Mouse (Mus musculus): ENCODE results near the gene Mrpl52. TPM values are rescaled to one million over a fixed set of nuclear protein-coding genes. Genes with fewer than 3 reads are reported as not detected.

Mrpl52 gene
- total and polyA plus RNA-seq, 3 experiments, result 469 to 473 TPM; not detected in 1

DNA sequence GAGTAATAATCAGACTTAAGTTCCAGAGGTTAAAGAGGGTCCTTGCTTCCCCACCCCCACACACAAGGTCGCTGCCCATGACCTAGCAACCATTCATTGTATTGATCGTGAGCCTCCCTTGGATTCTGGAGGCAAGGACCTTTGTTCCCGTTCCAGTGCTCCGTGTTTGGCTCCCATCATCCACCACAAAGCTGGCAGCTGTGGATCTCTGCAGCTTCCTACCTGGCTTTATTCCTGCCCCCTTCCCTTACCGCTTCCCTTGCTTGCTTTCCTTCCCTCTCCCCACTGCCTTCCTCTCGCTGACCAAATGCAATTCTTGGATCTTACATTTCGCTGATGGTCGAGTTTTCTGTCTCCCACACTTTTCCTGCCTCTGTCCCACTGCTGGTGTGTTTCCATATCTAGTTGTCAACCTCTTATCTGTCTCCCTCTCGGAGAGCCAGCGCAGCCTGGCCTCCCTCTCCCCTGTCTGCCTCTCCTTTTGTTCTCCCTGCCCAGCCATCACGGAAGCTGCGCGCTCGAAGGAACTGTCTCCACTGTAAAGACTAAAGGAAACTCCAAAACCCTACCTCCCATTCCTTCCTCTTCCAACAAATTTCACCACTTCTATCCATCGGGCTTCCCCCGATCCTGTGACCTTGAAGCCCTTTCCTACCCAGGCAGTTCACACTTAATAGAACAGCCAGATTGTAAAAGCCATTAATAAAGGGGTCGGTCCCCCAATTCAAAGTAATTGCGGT is 3.9 kb downstream of the Mrpl52 start:
- Histone ChIP-seq H3K9ac (ENCODE audit: control insufficient read depth, low read depth, low read length, poor library complexity, severe bottlenecking) (peak overlapping the region; percentile 86), H3K4me1 (ENCODE audit: control insufficient read depth in 1 of 2, insufficient read depth in 2 of 2, low read length in 2 of 2) (peaks cover 0 to 25% of the 10 kb centered on the region in 2 experiments; a peak in 2 of 4 replicates), H3K27me3 (ENCODE audit: control insufficient read depth in 1 of 2, insufficient read depth in 2 of 2, low read length in 2 of 2) (no peaks in the 10 kb centered on the region)

GRCm38 (mm10) chr14:54431334-54432077 is 4.8 kb downstream of the Mrpl52 start, which contains the start of gene Mmp14:
Gene Mmp14, plus strand, starts transcription at chr14:54431612.
- H3K27me3 ChIP-seq (ENCODE audit: control insufficient read depth in 1 of 2, insufficient read depth in 2 of 2, low read length in 2 of 2), result no peaks in the 10 kb centered on the region
- H3K4me1 ChIP-seq (ENCODE audit: control insufficient read depth in 1 of 2, insufficient read depth in 2 of 2, low read length in 2 of 2), result peaks cover 0 to 22% of the 10 kb centered on the region in 2 experiments; a peak in 2 of 4 replicates
- DNase-seq (ENCODE audit: low read depth, low spot score), result peak; percentile 83
- H3K27ac ChIP-seq (ENCODE audit: control insufficient read depth, low read depth, low read length), result peak within 1 kb of the TSS; percentile 81
- H3K9ac ChIP-seq (ENCODE audit: control insufficient read depth, low read depth, low read length, poor library complexity, severe bottlenecking), result peak within 1 kb of the TSS; percentile 86
- peaks cover 0 to 24% of the 10 kb centered on the region in 2 experiments; a peak in 2 of 4 replicates for H3K36me3 ChIP-seq (ENCODE audit: control insufficient read depth in 1 of 2, insufficient read depth in 2 of 2, low read length in 2 of 2)
- no peaks in the 10 kb centered on the region for H3K9me3 ChIP-seq (replicated peaks; ENCODE audit: insufficient read depth, low read length)
- peaks cover 36% of the 10 kb centered on the region for H3K79me2 ChIP-seq (ENCODE audit: control insufficient read depth, insufficient read depth, low read length, poor library complexity)
- H3K4me3 ChIP-seq (ENCODE audit: control insufficient read depth in 1 of 2, insufficient read depth in 1 of 2, low read depth in 2 of 2, low read length in 2 of 2), result peak within 1 kb of the TSS; percentile 71 to 80
- TF ChIP-seq MYC (IDR thresholded peaks at IDR 0.05; ENCODE audit: low read depth, low read length) (no peak), UBTF (IDR thresholded peaks at IDR 0.05; ENCODE audit: borderline replicate concordance, insufficient read depth, low read depth, low read length) (no peak), BHLHE40 (IDR thresholded peaks at IDR 0.05; ENCODE audit: borderline replicate concordance, low read depth, low read length) (no peak), USF2 (IDR thresholded peaks at IDR 0.05; ENCODE audit: borderline replicate concordance in 1 of 2, insufficient read depth in 1 of 2, low read depth in 1 of 2, low read length in 2 of 2) (no peak), ETS1 (IDR thresholded peaks at IDR 0.05; ENCODE audit: low read depth, low read length) (no peak), GATA1 (IDR thresholded peaks at IDR 0.05; ENCODE audit: low read depth, low read length) (no peak), CHD1 (IDR thresholded peaks at IDR 0.05; ENCODE audit: low read depth, low read length) (0 out of 2 replicates have a peak, but pooled peaks have one; percentile 45), NELFE (IDR thresholded peaks at IDR 0.05; ENCODE audit: low read depth, low read length) (peak; percentile 56; the same call in 1 of the 2 replicates), HCFC1 (IDR thresholded peaks at IDR 0.05; ENCODE audit: low read depth, low read length) (no peak), POLR2AphosphoS5 (IDR thresholded peaks at IDR 0.05; ENCODE audit: borderline replicate concordance, low read depth, low read length) (no peak), ZKSCAN1 (IDR thresholded peaks at IDR 0.05; ENCODE audit: low read depth, low read length) (no peak), CHD2 (IDR thresholded peaks at IDR 0.05; ENCODE audit: low read length) (no peak)

More for the DNA sequence above, 3.9 kb downstream of the Mrpl52 start:
- peak; percentile 65 for DNase-seq (ENCODE audit: low read depth, low spot score)
- Histone ChIP-seq H3K36me3 (ENCODE audit: control insufficient read depth in 1 of 2, insufficient read depth in 2 of 2, low read length in 2 of 2) (peaks cover 0 to 29% of the 10 kb centered on the region in 2 experiments; a peak in 2 of 4 replicates), H3K79me2 (ENCODE audit: control insufficient read depth, insufficient read depth, low read length, poor library complexity) (peaks cover 37% of the 10 kb centered on the region), H3K4me3 (ENCODE audit: control insufficient read depth in 1 of 2, insufficient read depth in 1 of 2, low read depth in 2 of 2, low read length in 2 of 2) (peak overlapping the region; percentile 71 to 80), H3K9me3 (replicated peaks; ENCODE audit: insufficient read depth, low read length) (no peaks in the 10 kb centered on the region), H3K27ac (ENCODE audit: control insufficient read depth, low read depth, low read length) (peak overlapping the region; percentile 81)
- TF ChIP-seq MYB (IDR thresholded peaks at IDR 0.05; ENCODE audit: low read depth, low read length) (no peak), EP300 (IDR thresholded peaks at IDR 0.05; ENCODE audit: low read depth in 1 of 2, low read length in 2 of 2) (peak; percentile 24 to 33; a peak in 3 of 4 replicates), GATA1 (IDR thresholded peaks at IDR 0.05; ENCODE audit: low read depth, low read length) (peak; percentile 66), ELF1 (IDR thresholded peaks at IDR 0.05; ENCODE audit: low read depth, low read length) (0 out of 2 replicates have a peak, but pooled peaks have one; percentile 23), ZC3H11A (IDR thresholded peaks at IDR 0.05; ENCODE audit: low read depth, low read length) (no peak), E2F4 (IDR thresholded peaks at IDR 0.05; ENCODE audit: borderline replicate concordance, low read depth, low read length) (no peak; the same call in 1 of the 2 replicates), SMC3 (IDR thresholded peaks at IDR 0.05; ENCODE audit: low read depth, low read length) (no peak), BHLHE40 (IDR thresholded peaks at IDR 0.05; ENCODE audit: borderline replicate concordance, low read depth, low read length) (no peak), POLR2AphosphoS2 (IDR thresholded peaks at IDR 0.05; ENCODE audit: low read length) (peak; percentile 71; the same call in 1 of the 2 replicates), GABPA (IDR thresholded peaks at IDR 0.05; ENCODE audit: low read depth, low read length) (no peak), UBTF (IDR thresholded peaks at IDR 0.05; ENCODE audit: borderline replicate concordance, insufficient read depth, low read depth, low read length) (no peak), POLR2AphosphoS5 (IDR thresholded peaks at IDR 0.05; ENCODE audit: borderline replicate concordance, low read depth, low read length) (no peak), SIN3A (IDR thresholded peaks at IDR 0.05; ENCODE audit: low read length) (peak; percentile 15), HCFC1 (IDR thresholded peaks at IDR 0.05; ENCODE audit: low read depth, low read length) (no peak), MAZ (IDR thresholded peaks at IDR 0.05; ENCODE audit: low read depth, low read length) (no peak), CTCF (IDR thresholded peaks at IDR 0.05 in 2 of 3, conservative IDR thresholded peaks at IDR 0.05 in 1 of 3; ENCODE audit: control insufficient read depth in 1 of 3, insufficient read depth in 1 of 3, low read depth in 2 of 3, low read length in 3 of 3, poor library complexity in 1 of 3, severe bottlenecking in 1 of 3) (no peak), RCOR1 (IDR thresholded peaks at IDR 0.05; ENCODE audit: low read depth, low read length) (peak; percentile 46; the same call in 1 of the 2 replicates), TCF12 (IDR thresholded peaks at IDR 0.05; ENCODE audit: low read depth, low read length) (0 out of 2 replicates have a peak, but pooled peaks have one; percentile 25), USF2 (IDR thresholded peaks at IDR 0.05; ENCODE audit: borderline replicate concordance in 1 of 2, insufficient read depth in 1 of 2, low read depth in 1 of 2, low read length in 2 of 2) (no peak), MYC (IDR thresholded peaks at IDR 0.05; ENCODE audit: low read depth, low read length) (no peak; the same call in 1 of the 2 replicates), ETS1 (IDR thresholded peaks at IDR 0.05; ENCODE audit: low read depth, low read length) (0 out of 2 replicates have a peak, but pooled peaks have one; percentile 1), NRF1 (IDR thresholded peaks at IDR 0.05; ENCODE audit: insufficient read depth, low read depth, low read length, poor library complexity, severe bottlenecking) (no peak), ZKSCAN1 (IDR thresholded peaks at IDR 0.05; ENCODE audit: low read depth, low read length) (no peak), NELFE (IDR thresholded peaks at IDR 0.05; ENCODE audit: low read depth, low read length) (no peak), MXI1 (IDR thresholded peaks at IDR 0.05; ENCODE audit: low read depth, low read length) (peak; percentile 35; the same call in 1 of the 2 replicates), MEF2A (IDR thresholded peaks at IDR 0.05; ENCODE audit: extremely low read depth, insufficient replicate concordance, low read depth, low read length, poor library complexity, severe bottlenecking) (no peak), ZMIZ1 (IDR thresholded peaks at IDR 0.05; ENCODE audit: low read depth, low read length) (peak; percentile 28; the same call in 1 of the 2 replicates), MAX (IDR thresholded peaks at IDR 0.05; ENCODE audit: low read length) (no peak), RAD21 (IDR thresholded peaks at IDR 0.05; ENCODE audit: low read depth, low read length) (no peak), CHD2 (IDR thresholded peaks at IDR 0.05; ENCODE audit: low read length) (peak; percentile 36; the same call in 1 of the 2 replicates), JUND (IDR thresholded peaks at IDR 0.05; ENCODE audit: low read depth, low read length) (no peak), MAFK (IDR thresholded peaks at IDR 0.05; ENCODE audit: borderline replicate concordance, low read depth, low read length) (no peak), TBP (IDR thresholded peaks at IDR 0.05; ENCODE audit: low read depth, low read length) (no peak), POLR2A (IDR thresholded peaks at IDR 0.05; ENCODE audit: control insufficient read depth in 1 of 2, insufficient read depth in 1 of 2, low read depth in 1 of 2, low read length in 2 of 2, poor library complexity in 1 of 2) (0 out of 4 replicates have a peak, but pooled peaks of 1 of the 2 experiments have one; percentile 27)

All from MEL (cell line).